Mouse (Mus musculus) neural tube, embryonic 14.5 days (tissue): ENCODE results near the gene Rab25. TPM values are rescaled to one million over a fixed set of nuclear protein-coding genes. Genes with fewer than 3 reads are reported as not detected.

Experiments used
- ATAC-seq: fragments of 200-750 bp; cut with Nextera tagmentation; 2 replicates; pipeline ENCODE4 v1.8.0; 2017; ENCODE audit warnings: low read depth, mild to moderate bottlenecking, moderate TSS enrichment, moderate library complexity
- H3K27ac ChIP-seq: fragments of 300-500 bp; sonication (generic); 2 replicates; pipeline ENCODE4 v1.5.1; 2014; ENCODE audit warnings: low read depth, mild to moderate bottlenecking, control low read depth, low read length, moderate library complexity, mixed read lengths
- H3K27me3 ChIP-seq: fragments of 300-500 bp; sonication (generic); 2 replicates; pipeline ENCODE4 v1.6.1; 2014; ENCODE audit warnings: low read length; ENCODE audit not compliant: control insufficient read depth, insufficient read depth
- H3K36me3 ChIP-seq: fragments of 300-500 bp; sonication (generic); 2 replicates; pipeline ENCODE4 v1.6.1; 2014; ENCODE audit warnings: low read length, mixed read lengths; ENCODE audit not compliant: control insufficient read depth, insufficient read depth
- H3K4me1 ChIP-seq: fragments of 300-500 bp; sonication (generic); 2 replicates; pipeline ENCODE4 v1.6.1; 2014; ENCODE audit warnings: low read length; ENCODE audit not compliant: control insufficient read depth, insufficient read depth
- H3K4me2 ChIP-seq: fragments of 300-500 bp; sonication (generic); 2 replicates; pipeline ENCODE4 v1.6.1; 2014; ENCODE audit warnings: mild to moderate bottlenecking, low read depth, low read length, control low read depth
- H3K4me3 ChIP-seq: fragments of 300-500 bp; sonication (generic); 2 replicates; pipeline ENCODE4 v1.5.1; 2014; ENCODE audit warnings: low read depth, low read length, control low read depth, mixed read lengths
- H3K9ac ChIP-seq: fragments of 300-500 bp; sonication (generic); replicated peaks from 2 replicates; pipeline ENCODE4 v1.6.1; 2014; ENCODE audit warnings: low read depth, mild to moderate bottlenecking, control low read depth, low read length, mixed read lengths
- H3K9me3 ChIP-seq: fragments of 300-500 bp; sonication (generic); 2 replicates; pipeline ENCODE4 v1.6.1; 2016; ENCODE audit warnings: low read length; ENCODE audit not compliant: control insufficient read depth
- WGBS: fragments of 180-500 bp; shearing (Covaris S2); extraction: QIAGEN DNeasy Blood & Tissue Kit; methylation state at CpG from one replicate; pipeline ENCODE4 v1.1.7; 2014; 5-methylcytosine and 5-hydroxymethylcytosine counted together
- polyA plus RNA-seq: library from polyadenylated mRNA; unstranded; fragments of >200 nt; fragmentation: Nextera tagmentation; extraction: Ambion mirVana; gene quantifications from 2 replicates; pipeline ENCODE4 v1.2.1, GENCODE M21; 2014

Rab25 gene
- polyA plus RNA-seq, 1 experiment from 2014 or later = not detected

GRCm38 (mm10) chr3:88500655-88501365 lies 47.3 kb downstream of the Rab25 start:
- WGBS = 49% methylated on average over 4 of the region's 4 CpGs

GRCm38 (mm10) chr3:88500087-88500486 lies 48.0 kb downstream of the Rab25 start:
- no peak overlapping the region for H3K9ac ChIP-seq
- H3K27me3 ChIP-seq = 0 out of 2 replicates have a peak, but pooled peaks cover 2% of the 10 kb centered on the region
- 76% methylated on average over 7 of the region's 7 CpGs for WGBS
- no peak overlapping the region for H3K27ac ChIP-seq
- H3K36me3 ChIP-seq = no peaks in the 10 kb centered on the region
- ATAC-seq = no peak
- no peak overlapping the region for H3K4me3 ChIP-seq
- H3K4me2 ChIP-seq = no peak overlapping the region
- H3K9me3 ChIP-seq = no peaks in the 10 kb centered on the region
- H3K4me1 ChIP-seq = peaks cover 6% of the 10 kb centered on the region; the same call in 1 of the 2 replicates

More at GRCm38 (mm10) chr3:88500655-88501365, 47.3 kb downstream of the Rab25 start:
- no peaks in the 10 kb centered on the region for H3K36me3 ChIP-seq
- peaks cover 6% of the 10 kb centered on the region; the same call in 1 of the 2 replicates for H3K4me1 ChIP-seq
- no peak overlapping the region for H3K4me2 ChIP-seq
- ATAC-seq = no peak
- H3K27ac ChIP-seq = no peak overlapping the region
- H3K9me3 ChIP-seq = no peaks in the 10 kb centered on the region
- H3K27me3 ChIP-seq = 0 out of 2 replicates have a peak, but pooled peaks cover 2% of the 10 kb centered on the region
- H3K4me3 ChIP-seq = no peak overlapping the region
- H3K9ac ChIP-seq = no peak overlapping the region

- H3K27ac ChIP-seq = no peak overlapping the region
- ATAC-seq = no peak
- no peaks in the 10 kb centered on the region for H3K36me3 ChIP-seq
- H3K27me3 ChIP-seq = 0 out of 2 replicates have a peak, but pooled peaks cover 2% of the 10 kb centered on the region
- no peaks in the 10 kb centered on the region for H3K9me3 ChIP-seq
- peaks cover 6% of the 10 kb centered on the region; the same call in 1 of the 2 replicates for H3K4me1 ChIP-seq
- no peak overlapping the region for H3K9ac ChIP-seq
- no peak overlapping the region for H3K4me2 ChIP-seq
- no peak overlapping the region for H3K4me3 ChIP-seq
- WGBS = 64% methylated on average over 4 of the region's 4 CpGs
Observed at GRCm38 (mm10) chr3:88499580-88499979, 48.5 kb downstream of the Rab25 start.

GRCm38 (mm10) chr3:88495741-88496415 lies 52.2 kb downstream of the Rab25 start:
- 83% methylated on average over 10 of the region's 10 CpGs for WGBS

GRCm38 (mm10) chr3:88494836-88495628 lies 53.1 kb downstream of the Rab25 start:
- H3K4me1 ChIP-seq = peaks cover 12% of the 10 kb centered on the region; the same call in 1 of the 2 replicates
- no peaks in the 10 kb centered on the region; the same call in 1 of the 2 replicates for H3K27me3 ChIP-seq
- 69% methylated on average over 9 of the region's 9 CpGs for WGBS
- no peak overlapping the region for H3K4me2 ChIP-seq
- no peaks in the 10 kb centered on the region for H3K36me3 ChIP-seq
- H3K9ac ChIP-seq = no peak overlapping the region
- H3K9me3 ChIP-seq = no peaks in the 10 kb centered on the region
- no peak overlapping the region; the same call in 1 of the 2 replicates for H3K27ac ChIP-seq
- no peak for ATAC-seq
- H3K4me3 ChIP-seq = no peak overlapping the region

More at GRCm38 (mm10) chr3:88495741-88496415, 52.2 kb downstream of the Rab25 start:
- ATAC-seq = no peak
- Histone ChIP-seq H3K9ac (no peak overlapping the region), H3K27me3 (no peaks in the 10 kb centered on the region; the same call in 1 of the 2 replicates), H3K4me3 (no peak overlapping the region), H3K4me2 (no peak overlapping the region), H3K4me1 (peaks cover 12% of the 10 kb centered on the region; the same call in 1 of the 2 replicates), H3K36me3 (no peaks in the 10 kb centered on the region), H3K27ac (no peak overlapping the region), H3K9me3 (no peaks in the 10 kb centered on the region)

- H3K4me1 ChIP-seq = peaks cover 12% of the 10 kb centered on the region; the same call in 1 of the 2 replicates
- no peak overlapping the region for H3K27ac ChIP-seq
- no peaks in the 10 kb centered on the region for H3K36me3 ChIP-seq
- no peak overlapping the region for H3K9ac ChIP-seq
- WGBS = 78% methylated on average over 11 of the region's 11 CpGs
- no peak for ATAC-seq
- no peak overlapping the region for H3K4me3 ChIP-seq
- H3K9me3 ChIP-seq = no peaks in the 10 kb centered on the region
- no peak overlapping the region for H3K4me2 ChIP-seq
- no peaks in the 10 kb centered on the region; the same call in 1 of the 2 replicates for H3K27me3 ChIP-seq
Observed at GRCm38 (mm10) chr3:88493706-88494582, 54.2 kb downstream of the Rab25 start.
